Mouse (Mus musculus): ENCODE results near the gene Ctdspl.

Ctdspl gene

DNA sequence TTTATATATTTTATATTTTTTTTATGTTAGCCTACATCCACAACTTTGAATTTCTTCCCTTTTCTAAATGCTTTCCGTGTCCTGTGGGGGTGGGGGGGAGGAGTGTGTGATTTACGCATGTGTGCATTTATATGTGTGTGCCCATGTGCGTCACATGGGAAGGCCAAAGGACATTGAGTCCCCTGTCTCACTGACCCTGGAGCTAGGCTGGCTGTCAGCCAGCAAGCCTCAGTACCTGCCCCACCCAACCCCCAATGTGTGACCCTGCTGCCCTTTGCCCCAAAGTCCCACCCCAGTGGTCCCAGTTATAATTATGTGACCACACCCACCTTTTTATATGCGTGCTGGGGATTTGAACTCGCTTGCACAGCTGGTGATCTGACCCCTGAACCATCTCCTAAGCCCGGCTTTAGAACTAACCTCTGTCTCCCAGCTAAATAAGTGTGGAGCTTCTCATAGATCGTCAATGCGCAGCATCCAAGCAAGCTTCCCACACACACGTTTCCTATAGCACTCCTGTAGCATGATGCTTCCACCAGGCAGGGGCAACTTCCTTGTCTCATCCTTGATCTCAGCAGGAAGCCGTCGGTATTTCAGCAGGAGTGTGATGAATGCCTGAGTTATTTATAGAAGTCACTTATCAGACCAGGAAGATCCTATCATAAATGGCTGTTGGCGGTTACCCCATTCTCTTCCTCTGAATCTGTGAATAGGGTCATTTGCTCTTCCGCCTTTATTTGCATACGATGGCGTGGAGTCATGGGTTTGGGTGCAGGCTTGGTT is 58.6 kb downstream of the Ctdspl start:
- no peak for DNase-seq (ENCODE audit: low read depth in 2 of 2, low spot score in 2 of 2)

DNA sequence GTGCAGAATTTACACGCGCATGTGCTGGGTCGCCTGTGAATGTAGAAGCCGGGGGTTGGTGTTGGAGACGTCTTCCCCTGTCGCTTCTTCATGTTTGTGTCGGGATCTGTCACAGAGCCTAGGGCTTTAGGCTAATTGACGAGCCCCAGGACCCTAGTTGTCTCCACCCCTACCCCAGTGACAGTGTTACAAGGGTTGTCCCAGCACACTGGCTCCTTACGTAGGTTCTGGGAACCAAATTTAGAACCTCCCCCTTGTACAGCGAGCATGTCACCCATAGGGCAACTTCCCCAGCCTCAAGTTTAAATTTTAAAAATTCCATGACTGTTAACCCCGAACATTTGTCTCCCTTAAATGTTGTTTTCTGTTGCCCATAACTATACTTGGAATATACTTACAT is 60.0 kb downstream of the Ctdspl start:
- DNase-seq (ENCODE audit: low read depth in 2 of 2, low spot score in 2 of 2) = no peak

DNA sequence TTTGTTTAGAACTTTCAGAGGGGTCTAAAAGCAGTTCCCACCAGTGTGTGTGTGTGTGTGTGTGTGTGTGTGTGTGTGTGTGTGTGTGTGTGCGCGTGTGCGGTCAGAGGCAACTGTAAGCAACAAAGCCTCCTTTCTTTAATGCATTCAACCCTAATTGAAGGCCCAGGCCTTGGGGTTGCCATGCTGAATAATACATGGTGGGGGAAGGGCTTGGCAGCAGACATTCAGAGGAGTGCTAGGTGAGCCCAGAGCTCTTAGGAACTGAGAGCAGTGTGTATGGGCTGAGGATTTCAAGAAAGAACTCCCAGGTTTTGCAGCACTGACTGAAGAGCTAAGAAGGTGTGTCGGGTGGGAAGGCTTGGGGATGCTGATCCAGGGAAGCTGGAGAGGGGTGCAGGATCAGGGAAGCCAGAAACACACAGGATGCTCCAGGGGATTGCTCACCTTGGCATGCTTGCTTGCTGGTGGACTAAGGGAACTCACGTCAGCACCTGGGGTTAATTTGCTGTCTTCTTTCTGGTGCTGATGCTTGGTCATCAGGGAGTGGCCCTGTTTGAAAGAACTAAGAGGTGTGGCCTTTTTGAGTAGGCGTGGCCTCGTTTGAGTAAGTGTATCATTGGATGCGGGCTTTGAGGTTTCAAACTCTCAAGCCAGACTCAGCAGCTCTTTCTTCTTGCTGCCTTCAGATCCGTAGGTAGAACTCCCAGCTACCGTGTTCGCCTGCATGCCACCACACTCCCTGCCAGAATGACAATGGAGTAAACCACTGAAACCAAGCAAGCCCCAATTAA is 62.7 kb downstream of the Ctdspl start:
- no peak for DNase-seq (ENCODE audit: low read depth in 2 of 2, low spot score in 2 of 2)

DNA sequence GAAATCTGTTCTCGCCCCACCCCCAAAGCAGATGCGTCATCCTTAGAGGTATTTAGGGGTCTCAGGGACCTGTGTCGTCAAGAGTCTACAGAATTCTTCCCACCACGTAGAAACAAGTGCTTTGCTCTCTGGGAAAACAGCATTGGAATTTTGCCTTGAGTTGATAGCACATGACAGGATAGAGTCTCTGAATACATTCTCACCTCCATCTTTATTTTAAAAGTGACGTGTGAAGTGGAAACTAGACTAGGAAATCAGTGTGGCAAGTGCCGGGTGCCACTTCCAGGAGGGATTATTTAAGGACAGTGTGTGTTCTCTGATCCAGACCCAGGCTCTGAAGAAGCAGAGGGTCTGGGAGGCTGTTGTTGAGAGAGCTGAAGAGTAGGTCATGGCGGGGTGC is 64.2 kb downstream of the Ctdspl start:
- DNase-seq (ENCODE audit: low read depth in 2 of 2, low spot score in 2 of 2) = no peak

- no peak for DNase-seq (ENCODE audit: low read depth in 2 of 2, low spot score in 2 of 2)
These were observed 65.7 kb downstream of the Ctdspl start for GRCm38 (mm10) chr9:118991750-118992585.

DNA sequence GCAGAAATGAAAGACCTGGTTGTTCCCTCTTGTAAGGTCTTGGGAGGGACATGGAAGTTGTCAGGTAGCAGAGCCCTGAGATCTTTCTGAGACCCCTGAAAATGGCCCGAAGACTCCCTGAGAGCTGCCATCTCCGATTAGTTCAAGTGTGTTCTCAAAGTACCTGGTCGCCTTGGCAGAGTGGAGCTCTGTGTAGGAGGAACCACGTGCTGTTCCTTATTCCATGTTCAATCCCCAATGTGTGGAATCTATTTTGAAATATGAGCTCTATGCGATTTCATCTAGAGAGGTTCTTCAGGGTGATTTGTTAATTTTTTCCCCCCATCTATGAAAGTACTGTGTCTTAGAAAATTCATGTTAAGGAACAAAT is 66.3 kb downstream of the Ctdspl start:
- no peak for DNase-seq (ENCODE audit: low read depth in 2 of 2, low spot score in 2 of 2)

- no peak for DNase-seq (ENCODE audit: low read depth in 2 of 2, low spot score in 2 of 2)
These were observed 68.4 kb downstream of the Ctdspl start for GRCm38 (mm10) chr9:118994524-118995227.

DNA sequence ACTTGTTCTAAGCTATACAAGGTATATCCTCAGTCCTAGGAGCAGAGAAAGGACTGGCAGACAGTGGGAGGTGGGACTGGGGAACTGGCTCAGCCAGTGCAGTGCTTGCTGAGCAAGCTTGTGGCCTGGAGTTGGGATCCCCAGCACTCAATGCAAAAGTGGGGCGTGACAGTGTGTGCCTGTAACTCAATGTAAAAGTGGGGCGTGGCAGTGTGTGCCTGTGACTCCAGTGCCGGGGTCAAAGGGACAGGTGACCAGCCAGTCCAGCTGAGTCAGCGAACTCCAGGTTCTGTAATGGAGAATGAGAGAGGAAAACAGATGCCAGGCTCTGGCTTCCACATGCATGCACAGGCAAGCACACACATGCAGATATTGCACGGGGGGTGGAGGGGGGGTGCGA is 69.3 kb downstream of the Ctdspl start:
- DNase-seq (ENCODE audit: low read depth in 2 of 2, low spot score in 2 of 2) = no peak

- no peak for DNase-seq (ENCODE audit: low read depth in 2 of 2, low spot score in 2 of 2)
These were observed 71.0 kb downstream of the Ctdspl start for GRCm38 (mm10) chr9:118997241-118997640.

- no peak for DNase-seq (ENCODE audit: low read depth in 2 of 2, low spot score in 2 of 2)
These were observed 73.9 kb downstream of the Ctdspl start for GRCm38 (mm10) chr9:119000196-119000595.

- no peak for DNase-seq (ENCODE audit: low read depth in 2 of 2, low spot score in 2 of 2)
These were observed 76.0 kb downstream of the Ctdspl start for GRCm38 (mm10) chr9:119002267-119002666.

- DNase-seq (ENCODE audit: low read depth in 2 of 2, low spot score in 2 of 2) = no peak
These were observed 77.9 kb downstream of the Ctdspl start for GRCm38 (mm10) chr9:119003990-119004702.

GRCm38 (mm10) chr9:119004703-119005076 is 78.4 kb downstream of the Ctdspl start:
- no peak for DNase-seq (ENCODE audit: low read depth in 2 of 2, low spot score in 2 of 2)

GRCm38 (mm10) chr9:119005303-119006029 is 79.2 kb downstream of the Ctdspl start:
- no peak for DNase-seq (ENCODE audit: low read depth in 2 of 2, low spot score in 2 of 2)

- no peak for DNase-seq (ENCODE audit: low read depth in 2 of 2, low spot score in 2 of 2)
These were observed 81.0 kb downstream of the Ctdspl start for GRCm38 (mm10) chr9:119007266-119007665.

GRCm38 (mm10) chr9:119008871-119009270 is 82.6 kb downstream of the Ctdspl start:
- DNase-seq (ENCODE audit: low read depth in 2 of 2, low spot score in 2 of 2) = no peak

DNA sequence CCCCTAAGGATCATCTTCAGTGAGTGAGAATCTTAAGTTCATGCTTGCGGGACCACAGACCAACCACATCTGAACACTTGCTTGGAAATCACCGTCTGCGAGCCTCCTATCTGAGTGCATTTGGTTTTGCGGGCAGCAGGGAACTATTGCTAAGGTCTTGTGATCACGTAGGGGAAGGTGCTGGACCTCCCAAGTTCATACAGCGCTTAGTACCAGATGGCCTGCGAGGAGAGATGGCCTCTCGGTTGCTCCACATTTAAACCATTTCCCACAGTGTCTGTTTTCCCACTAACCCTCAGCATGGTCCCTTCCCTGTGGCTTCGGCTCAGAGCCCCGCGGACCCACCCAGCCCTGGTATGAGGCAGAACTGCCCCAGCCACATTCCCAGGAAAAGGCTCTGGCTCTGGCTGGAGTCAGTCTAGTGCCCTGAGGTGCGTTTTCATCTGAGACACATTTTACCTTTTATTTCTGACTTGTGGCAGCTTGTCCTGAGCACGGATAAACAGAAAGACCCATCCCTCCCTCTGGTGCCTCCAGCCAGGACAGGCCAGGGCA is 84.0 kb downstream of the Ctdspl start:
- no peak for DNase-seq (ENCODE audit: low read depth in 2 of 2, low spot score in 2 of 2)

- DNase-seq (ENCODE audit: low read depth in 2 of 2, low spot score in 2 of 2) = no peak
These were observed 90.7 kb downstream of the Ctdspl start for GRCm38 (mm10) chr9:119016785-119017507.

- no peak for DNase-seq (ENCODE audit: low read depth in 2 of 2, low spot score in 2 of 2)
These were observed 95.5 kb downstream of the Ctdspl start for GRCm38 (mm10) chr9:119021731-119022130.
